Mouse (Mus musculus) layer of hippocampus, adult 6 months (tissue): Measurements from ENCODE around the gene P4hb. TPM values are rescaled to one million over a fixed set of nuclear protein-coding genes. Genes with fewer than 3 reads are reported as not detected.

Experiments used
- long read RNA-seq, 2 experiments: library from polyadenylated mRNA; unstranded; transcript quantifications; one replicate each; pipeline ENCODE4 v2.0.0; 2019 to 2020
- polyA plus RNA-seq: library from polyadenylated mRNA; unstranded; fragments of <200 nt; fragmentation: Nextera tagmentation; gene quantifications from 2 replicates; pipeline ENCODE4 v1.2.3, GENCODE M21; 2021

P4hb gene
- 126 and 135 TPM in 2 replicates for polyA plus RNA-seq
- long read RNA-seq, experiment 1, transcript P4hb-201 (11 exons, 2,861 nt): major isoform, 255 of 289 reads
- long read RNA-seq, experiment 1, partial matches to known transcripts: 23 of 289 reads
- long read RNA-seq, experiment 1, other reads (novel, unspliced or antisense): 11 of 289 reads
- long read RNA-seq, experiment 2, transcript P4hb-201 (11 exons, 2,861 nt): major isoform, 1,227 of 1,266 reads
- long read RNA-seq, experiment 2, partial matches to known transcripts: 23 of 1,266 reads
- long read RNA-seq, experiment 2, other reads (novel, unspliced or antisense): 16 of 1,266 reads

DNA sequence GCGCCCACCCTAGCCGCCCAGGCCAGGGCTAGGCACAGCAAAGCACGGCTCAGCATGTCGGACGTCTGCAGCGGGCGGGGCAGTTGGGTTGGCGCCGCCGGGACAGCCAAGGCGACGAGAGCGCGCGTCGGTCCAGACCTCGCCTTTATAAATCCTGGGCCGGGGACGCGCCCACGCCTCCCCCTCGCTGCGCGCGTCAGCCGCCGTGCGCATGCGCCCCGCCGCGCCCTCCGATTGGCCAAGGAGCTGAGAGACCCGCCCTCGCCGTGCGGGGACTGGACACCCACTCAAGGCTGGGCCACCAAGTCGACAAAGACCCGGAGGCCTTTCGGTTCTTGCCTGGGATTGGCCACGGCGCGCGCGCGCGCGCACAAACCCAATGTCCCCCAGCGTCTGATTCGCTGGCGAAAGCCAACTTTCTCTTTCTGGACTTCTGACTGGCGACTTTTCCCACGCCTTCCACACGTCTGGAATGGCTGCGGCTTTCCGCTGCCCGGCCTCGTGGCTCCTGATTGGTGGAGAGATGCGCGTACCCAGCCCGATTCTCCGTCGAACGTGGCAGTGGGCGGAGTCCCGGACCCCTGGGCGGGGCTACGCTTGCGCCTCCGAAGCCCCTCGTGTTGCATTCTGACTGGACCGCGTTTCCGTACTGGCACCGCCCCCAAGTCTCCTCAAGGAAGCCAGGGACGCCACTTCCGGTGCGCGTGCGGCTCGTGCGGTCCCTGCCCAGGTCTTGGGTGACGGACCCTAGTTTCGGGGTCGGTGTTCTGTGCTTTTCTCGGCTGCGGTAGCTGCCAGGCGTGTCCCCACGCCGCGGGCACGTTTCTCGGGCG lies at the start of gene P4hb:
Gene P4hb (minus strand): TSS at position 502 of the 833 bp plus-strand sequence.

DNA sequence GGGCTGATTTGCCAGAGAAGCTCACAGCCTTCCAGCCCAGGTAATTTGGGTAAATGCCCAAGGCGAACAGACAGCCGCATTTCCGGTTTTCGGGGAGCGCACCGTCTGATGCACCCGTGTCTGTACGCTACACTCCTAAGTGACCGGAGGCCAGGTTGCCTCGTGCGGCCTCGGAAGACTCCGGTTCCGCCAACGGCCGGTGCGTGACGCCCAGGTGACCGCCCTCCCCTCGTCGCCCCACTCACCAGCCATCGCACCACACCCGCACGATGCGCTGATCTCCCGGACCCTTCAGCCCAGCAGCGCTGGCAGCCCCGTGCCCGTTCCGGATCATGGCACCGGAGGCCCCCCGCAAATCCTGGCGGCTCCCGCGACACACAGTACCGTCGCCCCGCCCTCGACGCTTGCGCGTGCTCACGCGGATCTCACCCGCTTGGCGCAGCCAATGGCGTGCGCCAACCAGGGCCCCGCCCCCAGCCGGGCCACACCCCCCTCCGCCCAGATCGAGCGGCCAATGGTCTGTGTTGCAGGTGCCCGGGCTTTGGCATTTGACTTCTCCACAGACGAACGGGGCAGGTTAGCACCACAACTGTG lies 44.6 kb upstream of the P4hb start, which contains the start of gene Pcyt2:
Gene Pcyt2 (minus strand): TSS at position 418 of the 594 bp plus-strand sequence.

DNA sequence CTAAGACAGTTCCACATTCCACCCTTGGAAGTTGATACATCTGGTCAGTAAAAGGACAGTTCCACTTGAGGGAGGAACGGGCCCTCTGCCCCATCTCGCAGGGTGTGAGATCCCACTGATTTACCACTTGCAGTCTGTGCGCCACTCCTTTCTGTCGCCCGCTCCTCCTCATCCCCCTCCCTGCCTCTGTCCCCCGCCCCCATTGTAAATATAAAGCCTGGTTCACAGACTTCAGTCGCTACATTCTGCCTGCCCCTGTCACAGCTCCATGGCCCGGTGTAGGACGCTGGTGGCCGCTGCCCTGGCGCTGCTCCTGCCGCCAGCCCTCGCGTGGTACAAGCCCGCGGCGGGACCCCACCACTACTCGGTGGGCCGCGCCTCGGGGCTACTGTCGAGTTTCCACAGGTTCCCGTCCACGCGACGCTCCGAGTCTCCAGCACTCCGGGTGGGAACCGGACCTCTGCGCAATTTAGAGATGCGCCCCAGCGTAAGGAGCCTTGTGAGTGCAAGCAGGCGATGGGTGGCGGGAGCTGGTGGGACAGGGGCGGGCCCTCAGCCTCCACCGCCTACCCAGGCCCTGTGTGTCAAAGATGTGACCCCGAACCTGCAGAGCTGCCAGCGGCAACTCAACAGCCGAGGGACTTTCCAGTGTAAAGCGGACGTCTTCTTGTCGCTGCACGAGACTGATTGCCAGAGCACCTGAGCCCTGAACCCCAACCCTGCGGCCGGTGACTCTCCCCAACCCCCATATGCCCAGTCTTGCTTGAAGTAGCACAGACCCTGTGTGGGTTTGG lies 35.4 kb upstream of the P4hb start, which contains the start of gene Npb:
Gene Npb (plus strand): TSS at position 237 of the 794 bp plus-strand sequence.

DNA sequence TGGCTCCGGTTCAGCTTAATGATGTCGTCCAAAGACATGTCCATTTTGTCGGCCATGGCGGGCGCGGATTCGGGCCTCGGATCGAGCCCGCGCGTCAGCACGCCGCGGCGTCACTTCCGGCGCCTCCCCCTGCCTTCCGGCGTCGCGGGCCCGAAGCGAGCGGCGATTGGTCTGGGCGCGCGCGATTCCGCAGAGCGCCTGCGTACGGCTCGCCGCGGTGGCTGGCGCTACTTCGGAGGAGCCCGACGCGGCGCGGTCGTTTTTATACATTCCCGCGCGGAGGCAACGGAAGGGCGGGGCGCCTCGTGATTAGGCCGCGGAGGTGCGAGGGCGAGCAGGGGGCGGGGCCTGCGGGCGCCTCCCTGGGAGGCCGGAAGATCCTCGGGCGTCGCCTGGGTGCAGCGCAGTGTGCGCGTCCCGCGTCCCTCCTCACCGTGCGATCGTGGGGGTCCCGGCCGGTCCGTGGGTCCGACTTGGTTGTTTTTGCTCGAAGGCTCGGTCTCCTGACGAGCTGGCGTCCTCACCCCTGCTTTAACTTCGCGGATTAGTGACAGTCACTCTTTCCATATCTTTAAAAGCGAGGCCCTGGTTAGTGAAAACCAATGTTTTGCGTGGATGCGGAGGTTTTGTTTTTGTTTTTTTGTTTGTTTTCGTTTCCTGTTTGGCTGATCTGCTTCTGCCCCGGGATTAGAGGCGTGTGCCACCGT lies 25.4 kb upstream of the P4hb start, which contains the start of the genes Alyref and Anapc11:
Gene Alyref (minus strand): TSS at position 83 of the 707 bp plus-strand sequence.
Gene Anapc11 (plus strand): TSS at position 139 of the 707 bp plus-strand sequence.

DNA sequence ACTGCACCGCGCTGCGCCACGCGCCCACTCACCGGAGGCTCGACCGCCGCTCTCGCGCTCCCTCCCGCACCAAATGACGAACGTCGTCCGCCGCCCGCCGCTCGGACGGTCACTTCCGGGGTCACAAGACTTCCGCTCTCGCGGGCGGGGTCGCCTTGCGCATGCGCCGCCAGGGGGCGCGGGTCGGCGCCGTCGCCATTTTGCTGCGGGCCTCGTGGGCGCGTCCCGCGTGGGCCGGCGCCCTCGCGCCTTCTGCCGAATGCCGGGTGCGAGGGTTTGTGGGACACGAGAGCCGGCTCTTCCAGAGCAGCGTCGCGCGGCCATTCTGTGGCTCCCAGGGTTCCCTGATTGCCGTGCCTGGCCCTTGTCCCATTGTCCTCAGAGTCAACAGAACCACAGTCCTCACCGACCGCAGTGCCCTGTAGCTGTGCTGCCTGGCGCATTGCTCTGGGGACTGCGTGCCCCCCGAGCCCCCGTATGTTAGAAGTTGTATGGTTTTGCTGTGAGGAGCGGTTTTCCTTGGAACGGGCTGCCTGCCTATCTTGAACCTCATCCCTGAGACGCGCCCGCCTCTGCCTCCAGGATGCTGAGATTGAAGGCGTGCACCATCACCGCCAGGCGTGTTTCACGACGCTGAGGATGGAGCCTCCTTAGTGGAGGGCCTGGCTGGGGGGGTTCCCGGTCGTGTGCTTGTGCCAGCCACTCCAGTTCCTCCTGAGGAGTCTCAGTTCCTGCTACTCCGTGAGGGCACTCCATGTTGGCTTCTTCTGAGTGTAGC lies 8.6 kb upstream of the P4hb start, which contains the start of gene Arhgdia:
Gene Arhgdia (minus strand): TSS at position 135 of the 778 bp plus-strand sequence.

DNA sequence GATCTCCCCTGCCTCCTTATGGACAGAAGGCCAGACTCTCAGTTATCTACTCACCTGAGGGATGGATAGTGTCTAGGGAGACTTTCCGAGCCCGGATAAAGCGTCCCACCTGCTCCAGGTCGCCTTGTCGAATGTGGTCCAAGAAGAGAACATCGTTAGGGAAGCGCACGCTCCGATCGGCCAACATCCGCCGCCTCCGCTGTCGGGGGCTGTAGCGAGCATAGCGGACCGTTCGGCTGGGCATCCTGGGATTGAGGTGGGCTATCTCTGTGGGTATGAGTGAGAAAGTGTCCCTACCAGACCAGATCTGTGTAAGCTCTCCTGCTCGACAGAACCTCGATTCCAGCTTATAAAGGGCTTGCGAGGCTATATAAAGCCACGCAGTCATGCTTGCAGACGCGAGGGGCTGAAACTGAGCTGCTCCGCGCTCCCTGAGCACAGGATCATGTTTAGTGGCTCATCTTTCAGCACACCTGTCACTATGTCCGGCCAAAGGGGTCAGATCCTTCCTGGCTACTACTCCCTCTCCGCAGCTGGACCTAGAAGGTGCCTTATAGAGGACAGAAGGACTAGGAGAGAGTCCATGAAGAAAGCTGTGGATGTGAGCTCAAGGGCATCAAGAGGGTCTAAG lies 22.1 kb downstream of the P4hb start, which contains the start of gene Ppp1r27:
Gene Ppp1r27 (minus strand): TSS at position 323 of the 631 bp plus-strand sequence.

DNA sequence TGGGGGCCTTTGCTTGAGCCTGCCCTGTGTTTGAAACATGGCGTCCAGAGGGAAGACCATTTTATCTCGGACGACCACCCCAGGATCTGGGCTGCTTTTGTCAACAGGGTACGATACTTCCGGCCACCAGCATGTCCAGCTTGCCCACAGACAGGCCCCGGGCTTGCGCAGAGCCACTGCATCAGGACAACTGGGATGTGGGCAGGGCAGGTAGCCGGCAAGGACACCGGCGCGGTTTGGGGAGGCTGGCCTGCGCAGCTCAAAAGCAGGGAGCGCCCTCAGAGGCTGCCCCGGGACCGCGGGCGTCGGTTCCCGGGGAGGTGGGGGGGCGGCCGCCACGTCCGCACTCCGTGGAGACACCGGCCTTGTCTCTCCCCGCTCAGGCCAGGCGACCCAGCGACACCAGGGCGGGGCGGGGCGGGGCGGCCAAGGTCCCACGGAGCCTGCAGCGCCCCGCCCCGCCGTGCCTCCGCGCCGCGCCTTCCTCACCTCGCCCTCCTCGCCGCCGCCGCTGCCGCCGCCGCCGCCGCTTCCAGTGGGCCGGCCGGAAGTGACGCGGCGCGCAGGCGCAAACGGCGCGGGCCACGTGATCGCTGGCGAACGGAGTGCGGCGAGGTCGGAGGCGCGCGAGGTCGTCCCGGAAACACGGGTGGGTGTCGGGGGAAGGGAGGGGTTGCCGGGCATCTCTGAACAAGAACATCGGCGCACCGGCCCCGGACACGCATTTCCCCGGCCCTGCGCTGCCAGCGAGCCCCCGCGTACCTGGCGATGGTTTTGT lies 23.7 kb downstream of the P4hb start, which contains the start of gene Mcrip1:
Gene Mcrip1 (minus strand): TSS at position 560 of the 778 bp plus-strand sequence.

DNA sequence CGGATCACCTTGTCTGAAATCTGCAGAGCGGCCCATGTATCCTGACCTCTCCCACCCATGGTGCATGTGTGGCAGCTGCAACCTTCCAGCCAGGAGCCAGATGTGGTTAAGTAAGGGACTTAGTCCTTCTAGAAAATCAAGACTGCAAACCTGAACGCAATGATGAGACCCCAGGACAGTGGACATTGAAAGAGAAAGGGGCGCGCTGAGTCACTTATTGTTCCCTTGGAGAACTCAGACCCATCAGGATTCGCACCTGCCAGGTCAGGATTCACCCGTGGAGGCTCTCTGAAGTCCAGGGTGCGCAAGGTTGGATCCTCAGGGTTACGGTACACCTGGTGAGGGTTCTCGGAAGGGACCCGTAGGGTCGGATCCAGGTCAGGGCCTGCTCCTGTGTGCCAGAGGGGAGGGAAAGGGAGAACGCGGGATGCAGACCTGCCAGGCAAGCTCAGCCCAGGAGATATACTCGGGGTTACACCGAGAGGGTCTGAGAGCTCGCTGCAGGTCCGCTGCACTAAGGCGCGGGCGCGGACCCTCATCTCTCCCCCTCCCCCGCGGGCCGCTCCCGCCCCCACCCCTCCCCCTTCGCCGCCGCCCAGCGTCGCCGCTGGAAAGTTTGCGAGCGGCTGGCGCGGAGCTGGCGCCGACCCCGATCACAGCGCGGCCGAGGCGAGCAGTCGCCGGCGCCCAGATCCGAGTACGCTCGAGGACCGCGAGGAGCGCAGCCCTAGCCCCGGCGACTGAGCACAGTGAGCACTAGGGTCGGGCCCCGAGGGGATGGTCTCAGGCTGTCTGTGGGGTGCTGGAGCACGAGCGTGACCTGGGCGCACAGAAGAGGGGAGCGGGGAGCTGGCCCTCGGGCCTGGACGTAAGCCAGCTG lies 42.7 kb downstream of the P4hb start, which contains the start of gene Gcgr:
Gene Gcgr (plus strand): TSS at position 615 of the 880 bp plus-strand sequence.

Other genes starting within 250 kb of the P4hb start
- 2,332 and 2,802 TPM in 2 replicates for gene Actg1, start 224.7 kb downstream of the P4hb start, polyA plus RNA-seq
- 1.6 TPM in 2 replicates for gene Fscn2, start 211.7 kb downstream of the P4hb start, polyA plus RNA-seq
- gene Faap100, start 194.5 kb downstream of the P4hb start, polyA plus RNA-seq: 8.4 and 9.4 TPM in 2 replicates
- gene Nploc4, start 135.5 kb downstream of the P4hb start, polyA plus RNA-seq: 5.8 and 6.1 TPM in 2 replicates
- gene Tspan10, start 130.6 kb downstream of the P4hb start, polyA plus RNA-seq: 0.21 TPM in 1 of 2 replicates, not detected in the other
- 0.58 and 1.0 TPM in 2 replicates for gene Pde6g, start 119.8 kb downstream of the P4hb start, polyA plus RNA-seq
- 31.7 and 34.6 TPM in 2 replicates for gene Oxld1, start 115.2 kb downstream of the P4hb start, polyA plus RNA-seq
- gene Ccdc137, start 115.1 kb downstream of the P4hb start, polyA plus RNA-seq: 29.5 and 39.5 TPM in 2 replicates
- 87.8 and 95.3 TPM in 2 replicates for gene Arl16, start 105.6 kb downstream of the P4hb start, polyA plus RNA-seq
- 104 and 110 TPM in 2 replicates for gene Mrpl12, start 88.6 kb downstream of the P4hb start, polyA plus RNA-seq
- gene Slc25a10, start 81.4 kb downstream of the P4hb start, polyA plus RNA-seq: 13.3 and 13.5 TPM in 2 replicates
- gene Gcgr, start 42.6 kb downstream of the P4hb start, polyA plus RNA-seq: 0.06 TPM in 1 of 2 replicates, not detected in the other
- 224 and 238 TPM in 2 replicates for gene Mcrip1, start 23.5 kb downstream of the P4hb start, polyA plus RNA-seq
- not detected in 2 replicates for gene Ppp1r27, start 22.1 kb downstream of the P4hb start, polyA plus RNA-seq
- 199 and 207 TPM in 2 replicates for gene Arhgdia, start 8.4 kb upstream of the P4hb start, polyA plus RNA-seq
- 8.1 and 9.0 TPM in 2 replicates for gene Alyref, start 25.1 kb upstream of the P4hb start, polyA plus RNA-seq
- 89.9 and 107 TPM in 2 replicates for gene Anapc11, start 25.2 kb upstream of the P4hb start, polyA plus RNA-seq
- gene Npb, start 35.2 kb upstream of the P4hb start, polyA plus RNA-seq: 2.9 and 3.2 TPM in 2 replicates
- gene Pcyt2, start 44.7 kb upstream of the P4hb start, polyA plus RNA-seq: 107 and 110 TPM in 2 replicates
- 18.0 and 18.2 TPM in 2 replicates for gene Sirt7, start 52.0 kb upstream of the P4hb start, polyA plus RNA-seq
- 12.7 and 13.4 TPM in 2 replicates for gene Mafg, start 60.3 kb upstream of the P4hb start, polyA plus RNA-seq
- 3.6 and 4.8 TPM in 2 replicates for gene Pycr1, start 70.5 kb upstream of the P4hb start, polyA plus RNA-seq
- gene Myadml2, start 74.9 kb upstream of the P4hb start, polyA plus RNA-seq: 3.6 and 4.0 TPM in 2 replicates
- gene Notum, start 87.9 kb upstream of the P4hb start, polyA plus RNA-seq: 0.49 and 1.1 TPM in 2 replicates
- gene Aspscr1, start 99.7 kb upstream of the P4hb start, polyA plus RNA-seq: 44.3 and 52.2 TPM in 2 replicates
- 64.8 and 72.5 TPM in 2 replicates for gene Cenpx, start 140.5 kb upstream of the P4hb start, polyA plus RNA-seq
- 5.4 and 6.0 TPM in 2 replicates for gene Lrrc45, start 140.7 kb upstream of the P4hb start, polyA plus RNA-seq
- gene Rac3, start 148.2 kb upstream of the P4hb start, polyA plus RNA-seq: 40.8 and 52.4 TPM in 2 replicates
- gene Dcxr, start 154.0 kb upstream of the P4hb start, polyA plus RNA-seq: 31.5 TPM in 2 replicates
- 0.85 and 1.5 TPM in 2 replicates for gene Cbr2, start 158.9 kb upstream of the P4hb start, polyA plus RNA-seq
- gene Hmga1b, start 189.5 kb upstream of the P4hb start, polyA plus RNA-seq: 0.48 and 1.6 TPM in 2 replicates
- 47.1 and 63.6 TPM in 2 replicates for gene Rfng, start 211.0 kb upstream of the P4hb start, polyA plus RNA-seq
- 257 and 261 TPM in 2 replicates for gene Gps1, start 211.0 kb upstream of the P4hb start, polyA plus RNA-seq
- gene Dus1l, start 223.2 kb upstream of the P4hb start, polyA plus RNA-seq: 35.9 and 39.6 TPM in 2 replicates